Mouse (Mus musculus) liver, embryonic 14.5 days (tissue): ENCODE results near the gene Colca2. TPM values are rescaled to one million over a fixed set of nuclear protein-coding genes. Genes with fewer than 3 reads are reported as not detected.

Experiments used
- ATAC-seq: fragments of 200-750 bp; cut with Nextera tagmentation; 2 replicates; pipeline ENCODE4 v1.8.0; 2017; ENCODE audit warnings: moderate number of reproducible peaks, mild to moderate bottlenecking, moderate library complexity; ENCODE audit not compliant: insufficient read depth
- DNase-seq, 3 experiments: peaks; one replicate each; pipeline ENCODE4 v3.0.0-alpha.2; 2012 to 2013; ENCODE audit warnings: low read depth in 3 of 3, low spot score in 3 of 3
- H3K27ac ChIP-seq: fragments of 300-500 bp; sonication (generic); 2 replicates; pipeline ENCODE4 v1.5.1; 2014; ENCODE audit warnings: moderate library complexity, mild to moderate bottlenecking, control low read depth, inconsistent platforms
- H3K27me3 ChIP-seq: fragments of 300-500 bp; sonication (generic); 2 replicates; pipeline ENCODE4 v1.6.1; 2014; ENCODE audit warnings: mild to moderate bottlenecking, low read length, moderate library complexity; ENCODE audit not compliant: control insufficient read depth, insufficient read depth
- H3K36me3 ChIP-seq: fragments of 300-500 bp; sonication (generic); replicated peaks from 2 replicates; pipeline ENCODE4 v1.6.1; 2014; ENCODE audit warnings: low read depth; ENCODE audit not compliant: control insufficient read depth, insufficient read depth
- H3K4me1 ChIP-seq, 2 experiments: fragments of 200-500 bp in 1 of 2; fragments of 300-500 bp in 1 of 2; sonication (generic) in 1 of 2; replicated peaks; 2 replicates each; pipeline ENCODE4 v1.6.1; 2012 to 2014; ENCODE audit warnings: antibody characterized with exemption in 1 of 2, inconsistent platforms in 1 of 2, low read length in 1 of 2; ENCODE audit not compliant: control insufficient read depth in 2 of 2, insufficient read depth in 2 of 2
- H3K4me2 ChIP-seq: fragments of 300-500 bp; sonication (generic); 2 replicates; pipeline ENCODE4 v1.6.1; 2014; ENCODE audit warnings: low read depth, mild to moderate bottlenecking, control low read depth, moderate library complexity
- H3K4me3 ChIP-seq, 2 experiments: fragments of 200-500 bp in 1 of 2; fragments of 300-500 bp in 1 of 2; sonication (generic) in 1 of 2; 2 replicates each; pipeline ENCODE4 v1.5.1; 2012 to 2014; ENCODE audit warnings: low read depth in 2 of 2, low read length in 2 of 2, mild to moderate bottlenecking in 2 of 2, control low read depth in 1 of 2, inconsistent platforms in 1 of 2, moderate library complexity in 1 of 2; ENCODE audit not compliant: insufficient read depth in 1 of 2
- H3K9ac ChIP-seq: fragments of 300-500 bp; sonication (generic); replicated peaks from 2 replicates; pipeline ENCODE4 v1.6.1; 2014; ENCODE audit warnings: mild to moderate bottlenecking, control low read depth, moderate library complexity
- H3K9me3 ChIP-seq: fragments of 300-500 bp; sonication (generic); 2 replicates; pipeline ENCODE4 v1.6.1; 2016; ENCODE audit warnings: low read length, mixed read lengths; ENCODE audit not compliant: control insufficient read depth
- CTCF ChIP-seq: IDR thresholded peaks from 2 replicates; pipeline ENCODE4 v1.5.1; 2016; ENCODE audit warnings: antibody characterized with exemption, low read depth, control low read depth
- EP300 ChIP-seq: IDR thresholded peaks from 2 replicates; pipeline ENCODE4 v1.6.1; 2016; ENCODE audit warnings: antibody characterized with exemption, low read depth
- WGBS: fragments of 180-500 bp; shearing (Covaris S2); extraction: QIAGEN DNeasy Blood & Tissue Kit; methylation state at CpG from one replicate; pipeline ENCODE4 v1.1.7; 2014; ENCODE audit not compliant: insufficient replicate concordance; 5-methylcytosine and 5-hydroxymethylcytosine counted together
- polyA plus RNA-seq, 2 experiments: library from polyadenylated mRNA; depleted of rRNA in 1 of 2; stranded (reverse) in 1 of 2; unstranded in 1 of 2; fragments of >200 nt; fragmentation: Nextera tagmentation in 1 of 2; extraction: Ambion mirVana in 1 of 2; gene quantifications; 2 replicates each; pipeline versions ENCODE4 v1.2.1 to v1.2.3; 2012 to 2014

Colca2 gene
- polyA plus RNA-seq, 2 experiments: 0.09 TPM; not detected in 1

- ATAC-seq (no peak), DNase-seq (no peak)
- Histone ChIP-seq H3K4me3 (no peak overlapping the region), H3K9me3 (no peaks in the 10 kb centered on the region), H3K4me1 (peaks cover 6 to 16% of the 10 kb centered on the region in 2 experiments), H3K27ac (no peak overlapping the region), H3K36me3 (no peaks in the 10 kb centered on the region), H3K27me3 (no peaks in the 10 kb centered on the region), H3K4me2 (no peak overlapping the region), H3K9ac (no peak overlapping the region)
- 40% methylated on average over 1 of the region's 1 CpGs for WGBS
- TF ChIP-seq EP300 (no peak), CTCF (no peak)
Measured at GRCm38 (mm10) chr9:51320096-51320495, 41.7 kb upstream of the Colca2 start.

GRCm38 (mm10) chr9:51318246-51318645, 39.9 kb upstream of the Colca2 start:
- ATAC-seq (no peak), DNase-seq (no peak)
- no peak overlapping the region for H3K4me2 ChIP-seq
- no peak overlapping the region for H3K9ac ChIP-seq
- no peaks in the 10 kb centered on the region for H3K36me3 ChIP-seq
- 60% methylated on average over 4 of the region's 4 CpGs for WGBS
- H3K4me3 ChIP-seq: no peak overlapping the region
- no peak for TF ChIP-seq EP300
- no peak for TF ChIP-seq CTCF
- H3K4me1 ChIP-seq: peaks cover 6 to 20% of the 10 kb centered on the region in 2 experiments
- no peaks in the 10 kb centered on the region for H3K9me3 ChIP-seq
- H3K27me3 ChIP-seq: no peaks in the 10 kb centered on the region
- no peak overlapping the region for H3K27ac ChIP-seq

GRCm38 (mm10) chr9:51317322-51317721, 39.0 kb upstream of the Colca2 start:
- Histone ChIP-seq H3K27me3 (no peaks in the 10 kb centered on the region), H3K9me3 (no peaks in the 10 kb centered on the region), H3K9ac (no peak overlapping the region), H3K4me2 (no peak overlapping the region), H3K36me3 (no peaks in the 10 kb centered on the region), H3K4me3 (no peak overlapping the region), H3K27ac (no peak overlapping the region), H3K4me1 (peaks cover 6 to 20% of the 10 kb centered on the region in 2 experiments)
- TF ChIP-seq CTCF: no peak
- TF ChIP-seq EP300: no peak
- ATAC-seq: no peak
- no peak for DNase-seq
- 70% methylated on average over 4 of the region's 4 CpGs for WGBS

GRCm38 (mm10) chr9:51315402-51316063, 37.2 kb upstream of the Colca2 start:
- ATAC-seq (peak; percentile 68; the same call in 1 of the 2 replicates), DNase-seq (peak in 2 of 3 experiments; percentile 16 to 32)
- H3K27me3 ChIP-seq: no peaks in the 10 kb centered on the region
- H3K27ac ChIP-seq: no peak overlapping the region
- peak overlapping the region; percentile 8 for H3K4me2 ChIP-seq
- 12% methylated on average over 6 of the region's 6 CpGs for WGBS
- no peak for TF ChIP-seq CTCF
- peak; percentile 80 for TF ChIP-seq EP300
- no peak overlapping the region for H3K9ac ChIP-seq
- no peaks in the 10 kb centered on the region for H3K36me3 ChIP-seq
- no peak overlapping the region for H3K4me3 ChIP-seq
- no peaks in the 10 kb centered on the region for H3K9me3 ChIP-seq
- H3K4me1 ChIP-seq: peaks cover 6 to 21% of the 10 kb centered on the region in 2 experiments

GRCm38 (mm10) chr9:51312554-51313317, 34.4 kb upstream of the Colca2 start:
- WGBS: 58% methylated on average over 18 of the region's 18 CpGs
- DNase-seq: no peak

More at GRCm38 (mm10) chr9:51312554-51313317, 34.4 kb upstream of the Colca2 start:
- no peaks in the 10 kb centered on the region for H3K9me3 ChIP-seq
- TF ChIP-seq CTCF: no peak
- TF ChIP-seq EP300: no peak
- H3K4me2 ChIP-seq: no peak overlapping the region
- H3K27ac ChIP-seq: no peak overlapping the region
- no peak overlapping the region for H3K4me3 ChIP-seq
- H3K9ac ChIP-seq: no peak overlapping the region
- H3K36me3 ChIP-seq: no peaks in the 10 kb centered on the region
- H3K27me3 ChIP-seq: no peaks in the 10 kb centered on the region
- no peak for ATAC-seq
- H3K4me1 ChIP-seq: peaks cover 6 to 19% of the 10 kb centered on the region in 2 experiments
